Mouse (Mus musculus): ENCODE data around the gene Camk1d.

- TF ChIP-seq CTCF (IDR thresholded peaks at IDR 0.05; ENCODE audit: low read depth, low read length) (no peak), GATA1 (IDR thresholded peaks at IDR 0.05; ENCODE audit: borderline replicate concordance, low read length) (no peak), TAL1 (conservative IDR thresholded peaks at IDR 0.05; ENCODE audit: low read depth, low read length) (no peak), POLR2AphosphoS5 (IDR thresholded peaks at IDR 0.05; ENCODE audit: insufficient replicate concordance, low read depth, low read length) (no peak)
These were observed 244.9 kb downstream of the Camk1d start for GRCm38 (mm10) chr2:5469366-5469941.
